Mouse (Mus musculus) cerebellum, adult 9-11 months (tissue): ENCODE data around the gene Rtbdn.

Experiments used
- DNase-seq: peaks from one replicate; pipeline ENCODE4 v3.0.0; 2022

The Rtbdn gene

DNA sequence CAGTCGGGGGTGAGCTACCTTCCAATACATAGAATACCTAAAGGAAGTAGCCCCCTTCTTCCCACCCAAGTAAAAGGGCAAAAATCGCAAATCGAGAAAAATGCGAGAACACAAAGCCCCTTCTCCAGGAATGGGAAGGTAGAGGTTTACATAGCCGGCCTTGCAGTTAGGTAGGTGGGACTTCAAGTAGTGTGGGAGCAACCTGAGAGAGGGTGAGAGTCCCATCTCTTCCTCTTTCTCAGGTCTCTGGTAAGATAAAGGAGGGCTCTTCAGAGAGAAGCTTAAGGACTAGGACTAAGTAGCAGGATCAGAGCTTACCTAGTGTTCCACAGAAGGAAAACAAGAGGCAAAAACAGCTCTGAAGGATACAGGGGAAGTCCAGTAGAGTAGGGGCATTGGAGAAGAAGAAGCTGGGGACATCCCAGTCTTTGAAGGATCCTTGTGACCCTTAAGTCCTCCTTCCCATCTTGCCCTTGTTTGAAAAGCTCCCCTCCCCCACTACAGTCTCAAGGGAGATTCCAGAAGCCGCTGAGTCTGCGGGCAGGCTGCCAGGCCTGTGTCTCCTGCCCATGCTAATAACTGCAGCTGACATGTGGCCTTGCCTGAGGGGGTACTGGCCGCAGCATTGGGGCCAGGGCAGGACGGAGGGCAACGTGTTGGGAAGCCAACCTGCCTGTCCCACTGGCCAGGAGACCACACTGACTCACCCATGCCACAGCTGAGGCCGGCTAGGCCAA, 34.0 kb downstream of the Rtbdn start:
- peak; percentile 76 for DNase-seq

DNA sequence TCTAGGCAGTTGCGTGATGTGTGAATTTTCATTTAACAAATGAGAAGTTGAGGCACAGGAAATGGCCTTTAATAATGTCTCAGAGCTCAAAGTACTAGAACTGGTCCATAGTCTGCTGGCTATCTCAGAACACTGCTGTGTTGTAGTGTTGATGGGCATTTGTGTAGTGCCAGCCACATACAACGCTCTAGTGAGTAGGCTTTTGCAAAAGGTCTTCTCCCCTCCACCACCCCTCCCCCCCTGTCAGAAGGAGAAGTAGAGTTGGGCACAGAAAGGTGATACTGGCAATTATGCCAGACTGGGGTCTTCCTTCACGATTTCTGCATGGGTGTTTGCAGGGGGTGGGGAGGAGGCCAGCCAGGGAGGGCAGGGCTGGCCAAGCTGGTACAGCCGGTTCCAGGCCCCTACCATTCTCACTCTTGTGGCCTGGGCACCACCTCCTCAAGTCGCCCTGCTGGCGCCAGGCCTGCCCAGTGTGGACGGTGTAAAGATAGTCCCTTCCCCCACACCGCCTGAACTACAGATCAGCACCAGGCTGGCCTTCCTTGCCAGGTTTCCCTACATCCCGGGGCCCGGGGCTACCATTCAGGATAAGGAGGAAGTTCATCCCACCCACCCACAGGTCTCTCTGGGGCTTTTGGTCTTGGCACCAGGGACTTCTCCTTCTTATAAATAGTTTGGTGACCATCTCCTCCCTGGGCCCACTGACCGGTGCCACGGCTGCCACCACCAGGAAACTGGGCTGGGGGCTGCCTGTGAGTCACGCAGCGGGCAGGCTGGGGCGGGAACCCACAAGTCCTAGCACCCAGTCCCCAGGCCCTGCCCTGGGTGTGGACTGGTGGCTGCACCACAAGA, 35.1 kb downstream of the Rtbdn start:
- DNase-seq = peak; percentile 60

DNA sequence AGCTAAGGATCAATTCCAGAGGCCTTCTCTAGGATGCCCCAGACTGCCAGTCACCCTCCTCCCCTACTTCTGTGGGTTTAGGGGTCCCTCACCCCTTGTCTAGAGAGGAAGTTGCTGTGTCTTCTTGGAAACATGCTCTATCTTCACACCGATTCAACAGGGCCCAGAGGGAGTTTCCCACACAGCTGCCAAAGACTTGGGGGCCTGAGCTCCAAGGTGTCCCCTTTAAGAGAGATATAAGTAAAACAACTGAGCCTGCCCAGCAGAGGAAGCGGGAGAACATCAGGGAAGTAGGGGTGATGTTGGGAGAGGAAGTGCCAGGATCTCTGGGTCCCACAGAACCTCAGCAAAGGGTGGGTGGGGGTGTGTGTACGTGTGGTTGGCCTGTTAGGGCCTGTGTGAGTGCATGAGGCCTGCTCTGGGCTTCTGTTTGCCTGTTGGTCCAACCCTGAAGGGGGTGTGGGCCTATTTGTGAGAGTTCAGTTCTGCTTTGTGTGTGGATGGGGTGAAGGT, 35.8 kb downstream of the Rtbdn start:
- DNase-seq = peak; percentile 31

DNA sequence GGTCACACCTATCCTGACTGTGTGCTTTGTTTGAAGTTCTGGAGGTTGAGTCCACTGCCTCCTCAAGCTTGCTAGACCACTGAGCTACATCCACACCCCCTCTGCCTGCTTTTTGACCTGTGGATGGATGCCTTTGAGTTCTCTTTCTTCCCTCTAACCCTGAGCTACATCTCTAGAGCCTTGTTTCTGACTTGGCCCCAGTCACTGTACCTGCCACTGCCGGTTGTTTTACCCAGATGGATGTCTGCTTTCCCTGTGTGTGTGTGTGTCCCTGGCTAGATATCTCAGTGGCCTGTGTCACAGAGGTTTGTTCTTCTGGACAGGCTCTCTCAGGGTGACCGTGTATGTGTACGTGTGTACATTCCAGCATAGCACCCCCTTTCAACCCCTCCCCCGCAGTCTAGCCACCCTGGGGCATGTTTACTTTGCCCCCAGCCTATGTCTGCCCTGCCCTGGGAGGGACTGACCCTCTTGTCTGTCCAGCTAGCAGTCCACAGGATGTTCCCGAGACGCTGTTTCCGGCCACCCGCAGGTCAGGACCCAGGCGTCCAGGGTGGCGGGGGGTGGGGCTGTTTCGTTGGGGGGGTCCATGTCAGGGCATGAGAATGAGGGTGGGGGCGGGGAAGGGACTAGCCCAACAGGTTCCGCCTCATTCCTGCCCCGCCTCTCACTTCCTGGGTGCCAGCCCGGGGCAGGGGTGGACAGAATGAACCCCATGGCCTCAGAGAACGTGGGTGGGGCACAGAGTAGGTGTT, 37.7 kb downstream of the Rtbdn start:
- peak; percentile 66 for DNase-seq

DNA sequence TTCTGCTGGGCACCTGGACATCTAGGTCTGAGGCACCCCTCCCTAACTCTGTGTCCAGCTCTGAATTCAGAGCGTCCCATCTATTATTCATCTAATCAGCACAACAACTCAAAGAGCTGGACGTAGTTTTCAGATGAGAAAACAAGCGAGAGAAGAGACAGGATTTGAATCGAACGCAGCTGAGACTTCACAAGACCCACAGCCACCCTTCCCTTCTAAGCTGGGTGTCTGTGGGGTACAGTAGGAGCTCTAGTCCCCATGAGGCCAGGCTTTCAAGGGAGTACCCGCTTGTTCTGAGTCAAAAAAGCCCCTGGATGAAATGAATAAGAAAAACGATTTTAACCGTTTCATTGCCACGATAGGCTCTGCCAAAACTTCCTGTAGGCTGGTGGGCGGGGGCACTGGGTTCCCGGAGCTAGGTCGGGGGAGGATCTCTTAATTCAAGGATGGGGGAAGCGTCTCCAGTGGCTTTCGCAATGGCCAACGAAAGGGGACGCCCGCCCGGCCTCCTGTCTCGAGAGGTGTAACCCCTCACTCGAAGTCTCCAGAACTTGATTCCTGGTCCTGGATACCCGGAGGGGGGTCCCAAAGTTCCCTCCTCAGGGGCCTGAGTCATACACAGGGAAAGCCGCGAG, 38.4 kb downstream of the Rtbdn start:
- no peak for DNase-seq

DNA sequence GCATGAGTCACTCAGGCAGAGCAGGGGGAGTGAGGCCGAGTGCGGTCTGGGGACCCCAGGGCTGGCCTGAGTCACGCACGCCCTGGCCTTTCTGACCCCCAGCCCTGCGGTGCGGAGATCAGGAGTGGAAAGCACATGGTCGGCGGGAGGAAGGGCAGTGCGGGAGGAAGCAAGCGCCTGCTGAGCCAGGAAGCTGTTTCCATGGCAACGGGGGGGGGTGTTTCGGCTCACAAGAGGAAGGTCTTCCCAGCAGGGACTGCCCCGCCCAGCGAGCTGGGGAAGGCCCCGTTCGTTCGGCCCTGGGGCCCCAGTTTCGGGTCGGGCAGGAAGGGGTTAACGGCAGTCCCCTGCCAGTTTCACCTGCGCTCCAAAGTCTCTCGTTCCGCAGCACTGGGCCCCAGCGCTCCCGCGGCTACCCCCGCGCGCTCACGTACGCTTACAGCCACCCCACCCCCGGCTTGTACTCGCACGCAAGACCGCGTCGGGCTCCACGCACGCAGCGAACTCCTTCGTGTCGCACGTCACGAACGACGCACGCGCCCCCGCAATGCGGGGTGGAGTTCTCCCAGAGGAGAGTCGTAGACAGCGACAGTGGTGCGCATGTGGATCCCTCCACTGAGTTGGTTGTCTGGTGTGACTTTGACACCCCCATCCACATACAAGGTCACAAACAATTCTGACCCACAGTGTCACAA, 39.0 kb downstream of the Rtbdn start:
- peak; percentile 95 for DNase-seq

DNA sequence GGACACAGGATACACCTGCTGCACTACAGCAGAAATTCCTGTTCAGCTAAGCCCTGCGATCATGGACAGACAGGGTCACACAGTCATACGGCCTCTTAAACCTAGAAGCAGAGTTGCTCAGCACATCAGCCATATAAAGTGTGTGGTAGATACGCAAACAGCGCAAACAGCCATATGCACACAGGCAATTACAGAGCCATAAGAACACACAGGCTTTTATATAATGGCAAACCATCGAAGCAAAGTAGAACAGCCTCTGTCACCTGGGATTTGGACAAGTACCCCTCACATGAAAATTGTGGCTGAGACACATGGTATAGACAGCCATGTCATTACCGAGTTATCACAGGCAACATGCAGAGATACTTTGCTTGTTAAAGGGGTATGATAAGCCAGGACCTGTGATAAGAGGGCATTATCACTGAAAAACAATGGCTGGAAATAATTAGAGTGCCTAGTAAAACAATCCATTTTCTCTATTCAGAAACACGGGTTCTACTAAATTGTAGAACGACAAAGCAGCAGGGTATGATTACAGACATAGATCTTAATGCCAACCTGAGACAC, 39.7 kb downstream of the Rtbdn start:
- DNase-seq = no peak

DNA sequence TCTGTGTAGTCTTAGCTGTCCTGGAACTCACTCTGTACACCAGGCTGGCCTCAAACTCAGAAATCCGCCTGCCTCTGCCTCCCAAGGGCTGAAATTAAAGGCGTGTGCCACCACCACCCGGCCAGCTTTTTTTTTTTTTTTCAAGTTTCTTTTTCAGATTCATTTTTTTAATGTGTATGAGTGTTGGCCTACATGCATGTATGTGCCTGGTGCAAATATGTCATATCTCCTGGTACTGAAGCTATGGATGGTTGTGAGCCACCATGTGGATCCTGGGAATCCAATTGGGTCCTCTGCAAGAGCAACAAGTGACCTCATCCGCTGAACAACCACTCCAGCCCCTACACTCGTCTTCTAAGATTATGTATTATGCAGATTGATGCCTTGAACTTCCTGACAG, 40.6 kb downstream of the Rtbdn start:
- DNase-seq = no peak

DNA sequence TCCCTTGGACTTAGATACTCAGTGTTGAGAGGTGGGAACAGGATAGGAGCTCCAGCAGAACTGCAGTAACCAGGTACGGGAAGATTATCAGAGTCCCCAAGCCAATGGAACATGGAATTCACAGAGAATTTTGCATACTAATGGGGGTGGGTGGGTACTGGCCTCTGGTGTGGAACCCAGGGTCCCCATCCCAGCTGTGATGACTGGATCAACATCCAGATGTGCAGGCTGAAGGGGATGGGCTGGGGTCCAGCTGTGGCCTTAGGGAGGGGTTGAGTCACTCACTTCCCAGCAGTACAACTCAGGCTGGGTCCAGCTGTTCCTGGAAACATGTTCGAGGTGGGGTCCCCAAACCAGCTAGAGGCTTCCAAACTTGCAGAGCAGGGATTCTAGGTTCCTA, 41.1 kb downstream of the Rtbdn start:
- DNase-seq = peak; percentile 68

DNA sequence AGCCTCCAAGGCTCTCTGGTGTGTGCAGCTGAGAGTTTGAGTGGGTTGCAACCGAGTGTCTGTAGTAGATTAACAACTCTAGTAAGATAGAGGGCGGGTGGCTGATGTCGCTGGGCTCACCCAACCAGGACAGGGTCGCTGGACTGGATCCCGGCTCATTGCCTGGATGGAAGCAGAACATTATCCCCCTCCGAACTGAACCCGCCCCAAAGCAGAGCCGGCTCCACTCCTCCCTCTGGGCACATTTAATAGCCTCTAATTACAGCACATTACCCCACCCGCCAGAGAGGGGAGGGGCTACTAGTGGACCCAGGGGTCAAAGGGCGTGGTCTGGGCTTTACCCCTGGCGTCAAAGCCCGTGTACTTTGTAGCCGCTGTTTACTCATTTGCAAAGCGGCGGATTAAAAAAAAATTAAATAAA, 42.5 kb downstream of the Rtbdn start:
- peak; percentile 79 for DNase-seq

DNA sequence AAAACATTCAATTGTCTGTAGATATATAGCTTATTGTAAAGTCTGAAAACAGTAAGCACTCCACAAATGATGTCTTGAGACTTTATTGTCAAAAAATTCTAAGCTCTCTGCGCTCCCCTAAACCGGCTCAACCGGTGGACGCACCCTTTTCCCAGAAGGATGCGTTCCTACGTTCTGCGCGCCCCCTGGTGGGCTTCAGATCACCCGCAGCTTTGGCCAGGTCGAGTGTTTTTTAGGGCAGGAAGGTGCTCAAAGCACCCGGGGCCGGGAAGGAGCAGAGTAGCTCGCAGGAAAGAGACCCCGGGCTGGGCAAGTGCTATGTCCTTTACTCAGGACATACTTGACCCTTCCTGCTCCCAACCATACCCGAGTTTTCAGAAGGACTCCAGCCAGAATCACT, 43.0 kb downstream of the Rtbdn start:
- peak; percentile 90 for DNase-seq

DNA sequence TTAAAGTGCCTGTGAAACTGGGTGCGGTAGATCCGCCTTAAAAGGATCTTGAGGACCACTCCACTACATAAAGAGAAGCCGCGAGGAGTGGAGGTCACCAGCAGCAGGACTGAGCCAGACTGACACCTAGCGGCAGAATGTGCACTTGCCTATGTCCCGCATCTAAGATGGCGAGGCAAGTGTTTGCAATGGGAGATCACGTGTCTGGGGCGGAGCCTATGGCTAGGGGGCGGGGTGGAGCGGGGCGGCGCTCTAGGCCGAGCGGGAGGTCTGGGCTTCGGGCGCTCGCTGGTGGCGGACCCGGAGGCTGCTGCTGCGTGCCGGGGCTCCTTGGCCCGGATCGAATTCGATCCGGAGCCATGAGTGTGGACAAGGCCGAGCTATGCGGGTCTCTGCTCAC, 43.6 kb downstream of the Rtbdn start, which contains the start of gene Hook2:
Hook2 (plus strand) TSS at position 255 of the 400 bp plus-strand sequence.
- DNase-seq = peak; percentile 97

DNA sequence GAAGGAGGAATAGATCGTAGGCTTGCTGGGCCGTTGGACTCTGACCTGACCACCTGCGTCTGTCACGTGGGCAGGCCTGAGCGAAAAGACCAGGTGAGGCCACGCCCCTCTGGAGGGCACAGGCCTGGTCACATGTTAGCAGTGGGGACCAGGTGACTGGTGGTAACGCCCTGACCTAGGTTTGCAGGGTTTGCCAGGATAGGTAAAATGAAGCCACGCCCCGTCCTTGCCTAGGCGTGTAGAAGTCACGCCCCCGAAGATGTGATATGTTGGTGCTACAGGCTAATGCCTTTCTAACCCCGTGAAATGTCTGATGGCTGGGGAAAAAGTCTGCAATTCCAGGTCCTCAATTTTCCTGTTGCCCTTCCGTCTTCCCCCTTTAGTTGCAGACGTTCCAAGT, 44.0 kb downstream of the Rtbdn start:
- DNase-seq = peak; percentile 88

DNA sequence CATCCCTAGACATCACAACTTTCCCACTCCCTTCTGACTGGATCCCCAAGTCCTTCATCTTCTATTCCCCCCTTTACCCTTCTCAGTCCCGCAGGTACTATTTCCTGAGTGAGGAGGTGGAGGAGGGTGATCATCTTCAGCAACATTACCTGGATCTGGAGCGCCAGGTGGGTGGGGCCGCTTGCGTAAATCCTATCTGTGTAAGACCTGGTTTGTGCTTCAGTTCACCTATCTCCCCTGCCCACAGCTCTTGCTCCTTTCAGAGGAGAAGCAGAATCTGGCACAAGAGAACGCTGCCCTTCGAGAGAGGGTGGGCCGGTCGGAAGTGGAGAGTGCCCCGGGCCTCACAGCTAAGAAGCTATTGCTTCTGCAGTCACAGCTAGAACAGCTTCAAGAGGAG, 47.6 kb downstream of the Rtbdn start:
- peak; percentile 32 for DNase-seq

DNA sequence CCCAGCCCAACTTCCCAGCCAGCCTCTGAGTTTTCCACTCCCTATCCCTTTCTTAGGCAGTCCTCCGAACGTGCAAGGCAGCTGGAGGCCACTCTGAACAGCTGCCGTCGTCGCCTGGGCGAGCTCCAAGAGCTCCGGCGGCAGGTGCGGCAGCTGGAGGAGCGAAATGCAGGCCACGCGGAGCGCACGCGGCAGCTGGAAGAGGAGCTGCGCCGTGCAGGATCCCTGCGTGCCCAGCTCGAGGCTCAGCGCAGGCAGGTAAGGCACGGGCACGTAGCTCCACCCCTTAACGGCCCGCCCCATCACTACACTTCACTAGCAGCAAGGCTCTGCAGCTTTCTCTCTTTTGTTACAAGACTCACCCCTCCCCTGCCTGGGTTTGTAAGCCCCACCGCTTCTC, 48.9 kb downstream of the Rtbdn start:
- DNase-seq = peak; percentile 33

DNA sequence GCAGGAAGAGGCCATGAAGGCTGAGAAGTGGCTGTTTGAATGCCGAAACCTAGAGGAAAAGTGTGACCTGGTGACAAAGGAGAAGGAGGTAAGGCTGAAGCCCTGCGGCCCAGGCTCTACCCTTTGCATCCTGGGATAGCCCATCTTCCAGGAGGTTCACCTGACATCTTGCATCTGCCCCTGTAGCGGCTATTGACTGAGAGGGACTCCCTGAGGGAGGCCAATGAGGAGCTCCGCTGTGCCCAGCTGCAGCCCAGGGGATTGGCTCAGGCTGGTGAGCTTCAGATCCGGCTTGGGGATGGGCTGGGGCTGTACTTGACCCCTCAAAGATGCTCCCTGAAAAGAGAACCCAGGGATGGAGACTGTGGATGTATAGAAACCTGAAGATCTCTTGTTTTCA, 50.2 kb downstream of the Rtbdn start:
- DNase-seq = peak; percentile 28

DNA sequence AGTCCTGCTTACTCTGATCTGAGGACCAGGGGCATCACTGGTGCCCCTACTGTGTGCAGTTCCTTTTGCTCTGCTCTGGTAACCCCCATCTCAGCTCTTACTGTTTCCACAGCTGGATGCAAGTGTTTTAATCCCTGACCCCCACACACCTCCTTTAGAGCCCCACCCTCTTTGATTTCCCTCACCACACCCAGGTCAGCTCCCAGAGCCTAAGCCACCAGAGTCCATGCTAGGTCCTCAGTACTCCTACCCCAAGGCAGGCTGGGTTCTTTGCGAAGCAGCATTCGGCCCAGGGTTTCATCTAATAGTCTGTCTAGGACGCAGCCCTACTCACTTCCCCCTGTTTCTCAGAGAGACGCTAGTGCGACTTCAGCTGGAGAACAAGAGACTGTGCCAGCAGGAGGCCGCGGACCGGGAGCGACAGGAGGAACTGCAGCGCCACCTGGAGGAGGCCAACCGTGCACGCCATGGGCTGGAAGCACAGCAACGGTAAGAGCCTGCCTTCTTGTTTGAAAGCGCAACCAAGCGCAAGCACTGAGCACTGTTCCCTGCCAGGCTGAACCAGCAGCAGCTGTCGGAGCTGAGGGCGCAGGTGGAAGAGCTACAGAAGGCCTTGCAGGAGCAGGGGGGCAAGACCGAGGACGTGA, 51.0 kb downstream of the Rtbdn start:
- DNase-seq = peak; percentile 95
